Mouse (Mus musculus): ENCODE data around the gene Nckap5l.

- no peak for TF ChIP-seq CTCF (IDR thresholded peaks at IDR 0.05; ENCODE audit: insufficient read depth, low read depth, low read length)
- TF ChIP-seq POLR2A (IDR thresholded peaks at IDR 0.05; ENCODE audit: insufficient read depth, low read depth, low read length), result no peak
Measured at GRCm38 (mm10) chr15:99503256-99503655, 45.7 kb upstream of the Nckap5l start.

Data from olfactory bulb, adult 2 months (tissue).